Mouse (Mus musculus) midbrain, embryonic 13.5 days (tissue): ENCODE data around the gene Rasgrp4. TPM values are rescaled to one million over a fixed set of nuclear protein-coding genes. Genes with fewer than 3 reads are reported as not detected.
A peak's percentile ranks its signal among the peaks of the same experiment; 100 is the strongest.

Experiments used
- ATAC-seq: fragments of 200-750 bp; cut with Nextera tagmentation; 2 replicates; pipeline ENCODE4 v1.8.0; 2017; ENCODE audit warnings: mild to moderate bottlenecking, moderate TSS enrichment, moderate library complexity
- H3K27ac ChIP-seq: fragments of 300-500 bp; sonication (generic); 2 replicates; pipeline ENCODE4 v1.5.1; 2015; ENCODE audit warnings: inconsistent platforms, mild to moderate bottlenecking, moderate library complexity
- H3K27me3 ChIP-seq: fragments of 300-500 bp; sonication (generic); 2 replicates; pipeline ENCODE4 v1.6.1; 2015; ENCODE audit warnings: mild to moderate bottlenecking, inconsistent platforms
- H3K36me3 ChIP-seq: fragments of 300-500 bp; sonication (generic); 2 replicates; pipeline ENCODE4 v1.6.1; 2015; ENCODE audit warnings: mild to moderate bottlenecking, inconsistent platforms
- H3K4me1 ChIP-seq: fragments of 300-500 bp; sonication (generic); replicated peaks from 2 replicates; pipeline ENCODE4 v1.6.1; 2015; ENCODE audit warnings: inconsistent platforms
- H3K4me2 ChIP-seq: fragments of 300-500 bp; sonication (generic); replicated peaks from 2 replicates; pipeline ENCODE4 v1.6.1; 2015; ENCODE audit warnings: moderate library complexity, mild to moderate bottlenecking, inconsistent platforms
- H3K4me3 ChIP-seq: fragments of 300-500 bp; sonication (generic); replicated peaks from 2 replicates; pipeline ENCODE4 v1.5.1; 2015; ENCODE audit warnings: mild to moderate bottlenecking, inconsistent platforms
- H3K9ac ChIP-seq: fragments of 300-500 bp; sonication (generic); replicated peaks from 2 replicates; pipeline ENCODE4 v1.6.1; 2015; ENCODE audit warnings: mild to moderate bottlenecking, inconsistent platforms
- H3K9me3 ChIP-seq: fragments of 300-500 bp; sonication (generic); 2 replicates; pipeline ENCODE4 v1.6.1; 2016; ENCODE audit warnings: mild to moderate bottlenecking, inconsistent platforms
- WGBS: fragments of 180-500 bp; shearing (Covaris S2); methylation state at CpG from one replicate; pipeline ENCODE4 v1.1.7; 2015; 5-methylcytosine and 5-hydroxymethylcytosine counted together
- polyA plus RNA-seq: library from polyadenylated mRNA; unstranded; fragments of >200 nt; fragmentation: Nextera tagmentation; extraction: Ambion mirVana; gene quantifications from 2 replicates; pipeline ENCODE4 v1.2.1, GENCODE M21; 2015

Gene Rasgrp4
- polyA plus RNA-seq, 1 experiment from 2014 or later = 0.40 TPM

DNA sequence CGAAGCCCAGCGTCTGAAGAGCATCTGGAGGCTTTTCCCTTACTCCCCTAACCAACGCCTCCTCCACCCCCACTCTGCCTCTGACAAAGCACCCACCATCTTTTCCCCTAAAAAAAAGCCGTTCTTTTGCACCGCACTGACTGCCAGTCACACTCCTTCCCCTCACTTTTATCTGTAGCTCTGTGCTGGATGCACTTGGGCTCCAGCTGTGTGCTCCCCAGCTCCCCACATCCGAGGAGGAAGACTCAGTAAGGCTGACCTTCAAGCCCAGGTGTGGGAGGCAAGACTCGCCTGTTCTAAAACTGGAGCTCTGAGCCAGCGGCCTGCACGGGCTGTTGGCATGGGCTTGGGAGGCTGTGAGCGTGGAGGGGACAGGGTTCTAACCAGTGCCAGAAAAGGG is 16.8 kb downstream of the Rasgrp4 start:
- Histone ChIP-seq H3K27me3 (no peaks in the 10 kb centered on the region), H3K36me3 (no peaks in the 10 kb centered on the region), H3K4me1 (peaks cover 11% of the 10 kb centered on the region), H3K27ac (no peak overlapping the region), H3K9me3 (no peaks in the 10 kb centered on the region), H3K9ac (no peak overlapping the region), H3K4me3 (no peak overlapping the region), H3K4me2 (no peak overlapping the region)
- ATAC-seq = no peak
- WGBS = 71% methylated on average over 10 of the region's 10 CpGs

DNA sequence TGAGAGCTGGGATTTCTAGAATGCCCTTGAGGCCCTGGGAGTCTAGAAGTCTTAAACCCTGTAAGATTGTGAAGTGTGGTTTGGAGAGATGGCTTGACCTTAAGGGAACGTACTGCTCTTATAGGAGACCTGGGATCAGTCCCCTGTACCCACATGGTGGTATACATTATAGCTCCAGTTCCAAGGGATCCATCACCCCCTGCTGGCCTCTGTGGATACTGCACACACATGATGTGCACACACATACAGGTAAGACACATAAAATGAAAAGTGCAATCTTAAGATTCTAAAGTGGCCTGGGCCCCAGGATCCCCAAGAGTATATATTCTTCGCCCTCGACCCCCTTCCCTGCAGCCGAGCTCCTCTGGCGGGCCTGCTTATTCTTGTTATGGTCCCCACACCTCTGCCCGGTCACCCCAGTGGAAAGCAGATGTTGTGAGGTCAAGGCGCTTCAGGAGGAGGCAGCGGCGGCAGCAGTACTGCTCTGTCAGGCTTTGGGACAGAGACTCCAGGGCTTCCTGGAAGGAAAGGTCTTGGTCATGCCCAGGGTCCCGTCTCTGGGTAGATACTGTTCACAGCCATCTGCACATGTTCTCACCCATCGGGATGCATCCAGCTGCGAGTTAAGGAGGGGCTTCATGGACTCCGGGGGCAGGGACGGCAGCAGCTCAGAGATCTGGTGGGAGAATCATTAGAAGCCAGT is 19.5 kb downstream of the Rasgrp4 start:
- Histone ChIP-seq H3K9ac (no peak overlapping the region), H3K4me3 (no peak overlapping the region), H3K27ac (no peak overlapping the region), H3K4me1 (peaks cover 15% of the 10 kb centered on the region), H3K27me3 (peaks cover 14% of the 10 kb centered on the region), H3K4me2 (no peak overlapping the region), H3K36me3 (no peaks in the 10 kb centered on the region), H3K9me3 (no peaks in the 10 kb centered on the region)
- no peak for ATAC-seq
- WGBS = 96% methylated on average over 14 of the region's 14 CpGs

DNA sequence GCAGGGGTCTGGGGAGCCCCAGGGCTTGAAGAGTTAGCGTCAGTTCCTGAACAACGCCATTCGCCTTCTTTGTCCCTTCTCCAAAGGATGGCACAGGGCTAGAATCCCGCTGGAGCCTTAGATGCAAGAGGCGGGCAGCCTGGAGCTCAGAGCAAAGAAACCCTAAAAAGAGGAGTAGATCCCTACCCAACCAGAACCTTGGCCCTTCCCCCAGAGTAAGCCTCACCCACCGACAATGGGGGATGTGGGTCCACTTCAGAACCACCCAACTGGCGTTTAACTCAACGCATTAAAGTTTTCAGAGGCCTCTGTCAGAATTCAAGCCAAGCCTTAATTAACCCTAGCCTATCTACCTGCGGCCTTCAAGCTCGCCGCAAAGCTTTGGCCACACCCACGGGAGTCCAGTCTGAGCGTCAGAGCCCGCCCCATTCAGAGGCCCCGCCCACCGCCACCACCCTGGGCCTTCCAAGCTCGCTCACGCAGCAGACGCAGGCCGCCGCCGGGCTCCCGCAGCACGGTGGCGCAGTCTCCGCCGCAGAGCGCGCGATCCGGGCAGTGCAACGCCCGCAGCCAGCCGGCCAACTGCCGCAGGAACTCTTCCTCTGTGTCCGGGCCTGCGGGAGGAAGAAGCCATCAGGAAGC is 20.7 kb downstream of the Rasgrp4 start:
- Histone ChIP-seq H3K4me2 (peak overlapping the region; percentile 97), H3K36me3 (no peaks in the 10 kb centered on the region), H3K4me1 (peaks cover 15% of the 10 kb centered on the region), H3K9ac (peak overlapping the region; percentile 80), H3K27ac (peak overlapping the region; percentile 93), H3K9me3 (no peaks in the 10 kb centered on the region), H3K4me3 (peak overlapping the region; percentile 86), H3K27me3 (peaks cover 22% of the 10 kb centered on the region)
- ATAC-seq = peak; percentile 90
- WGBS = 6% methylated on average over 37 of the region's 37 CpGs

DNA sequence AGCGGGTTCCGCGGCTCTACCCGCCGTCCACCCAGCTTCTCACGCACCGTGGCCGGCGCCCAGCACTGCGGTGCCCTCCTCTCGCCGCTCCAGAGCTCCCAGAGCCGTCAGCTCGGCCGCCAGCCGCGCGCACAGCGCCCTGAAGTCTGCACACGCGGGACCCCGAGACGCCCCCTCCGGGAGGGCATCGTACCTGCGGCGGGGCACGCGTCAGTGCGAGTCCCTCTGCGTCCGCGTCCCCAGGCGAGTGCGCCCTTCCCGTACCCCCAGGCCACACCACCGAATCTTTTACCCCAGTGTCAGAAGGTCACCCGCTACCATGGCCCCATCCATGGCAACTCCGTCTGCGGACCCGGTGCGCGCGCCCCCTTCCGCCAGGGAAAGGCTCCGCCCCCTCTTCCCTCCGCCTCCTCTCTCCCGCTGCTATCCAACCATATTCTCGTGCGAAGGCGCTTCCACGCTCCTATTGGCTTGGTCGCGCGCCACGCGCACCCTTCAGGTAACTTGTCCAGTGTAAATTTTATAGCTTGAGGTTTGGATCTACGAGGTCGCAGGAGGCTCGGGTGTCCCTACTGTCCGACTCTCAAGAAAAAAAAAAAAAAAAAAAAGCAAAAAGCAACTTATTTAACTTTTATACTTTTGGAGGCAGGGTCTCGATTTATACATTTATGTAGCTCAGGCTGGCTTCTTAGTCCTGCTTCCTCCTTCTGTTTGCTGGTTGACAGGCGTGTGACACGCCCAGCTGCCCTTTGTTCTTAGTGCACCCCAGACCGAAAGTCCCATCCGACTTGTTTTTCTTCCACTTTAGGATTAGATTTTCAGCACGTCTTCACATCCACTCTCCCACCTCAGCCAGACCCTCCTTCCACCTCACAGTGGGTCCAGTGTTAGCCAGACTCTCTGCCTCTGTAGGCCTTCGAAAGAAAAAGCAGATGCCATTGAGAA is 21.5 kb downstream of the Rasgrp4 start, which contains the start of gene Fam98c:
TSS of gene Fam98c (minus strand) at position 397 of the 945 bp plus-strand sequence.
- H3K4me1 ChIP-seq = peaks cover 15% of the 10 kb centered on the region
- H3K27me3 ChIP-seq = peaks cover 22% of the 10 kb centered on the region
- peaks cover 6% of the 10 kb centered on the region for H3K36me3 ChIP-seq
- H3K4me2 ChIP-seq = peak within 1 kb of the TSS; percentile 97
- peak within 1 kb of the TSS; percentile 80 for H3K9ac ChIP-seq
- H3K27ac ChIP-seq = peak within 1 kb of the TSS; percentile 93
- whole genome bisulfite sequencing = 3% methylated on average over 66 of the region's 68 CpGs
- peak within 1 kb of the TSS; percentile 86 for H3K4me3 ChIP-seq
- peak; percentile 85 for ATAC-seq
- no peaks in the 10 kb centered on the region for H3K9me3 ChIP-seq

DNA sequence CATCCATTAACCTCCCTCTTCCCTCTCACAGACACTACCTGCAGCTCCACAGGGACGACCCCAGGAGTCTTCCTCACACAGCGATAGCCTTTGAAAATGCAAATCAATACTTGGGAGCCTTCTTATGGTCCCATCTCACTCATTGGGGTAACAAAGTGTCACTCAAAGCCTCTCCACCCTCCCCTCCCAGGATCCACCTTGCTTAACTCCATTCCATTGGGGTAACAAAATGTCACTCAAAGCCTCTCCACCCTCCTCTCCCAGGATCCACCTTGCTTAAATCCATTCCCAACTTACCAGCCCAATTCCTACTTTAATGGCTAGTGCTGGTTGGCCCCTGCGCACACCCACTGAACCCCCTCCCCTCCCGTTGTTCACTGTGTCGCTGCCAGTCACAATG is 23.6 kb downstream of the Rasgrp4 start:
- no peak overlapping the region for H3K4me2 ChIP-seq
- H3K4me3 ChIP-seq = no peak overlapping the region
- peaks cover 25% of the 10 kb centered on the region for H3K36me3 ChIP-seq
- H3K27me3 ChIP-seq = peaks cover 22% of the 10 kb centered on the region
- WGBS = 3% methylated on average over 5 of the region's 5 CpGs
- ATAC-seq = no peak
- peaks cover 15% of the 10 kb centered on the region for H3K4me1 ChIP-seq
- no peak overlapping the region for H3K9ac ChIP-seq
- H3K9me3 ChIP-seq = no peaks in the 10 kb centered on the region
- H3K27ac ChIP-seq = no peak overlapping the region

DNA sequence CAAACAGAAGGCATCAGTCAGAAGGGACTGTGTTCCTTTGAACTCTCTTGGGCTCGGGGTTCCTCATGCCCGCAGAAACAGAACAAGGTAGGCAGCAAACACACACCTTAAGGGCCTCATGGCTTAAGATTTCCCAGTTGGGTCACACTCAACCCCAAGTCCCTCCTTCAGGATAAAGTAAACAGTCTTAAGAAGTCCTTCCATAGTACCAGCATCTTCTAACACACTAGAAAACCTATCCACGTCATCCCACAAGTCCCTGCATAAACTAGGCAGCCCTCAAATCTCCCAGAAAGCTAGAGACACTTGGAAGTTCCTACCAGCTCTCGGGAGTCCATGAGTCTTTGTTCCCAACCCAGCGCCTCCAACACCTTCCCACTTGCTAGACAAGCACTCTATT is 27.6 kb downstream of the Rasgrp4 start:
- no peak overlapping the region for H3K4me3 ChIP-seq
- H3K9me3 ChIP-seq = no peaks in the 10 kb centered on the region
- peaks cover 22% of the 10 kb centered on the region for H3K27me3 ChIP-seq
- 83% methylated on average over 5 of the region's 5 CpGs for WGBS
- H3K4me1 ChIP-seq = peaks cover 2% of the 10 kb centered on the region
- ATAC-seq = no peak
- peaks cover 29% of the 10 kb centered on the region for H3K36me3 ChIP-seq
- H3K9ac ChIP-seq = no peak overlapping the region
- H3K27ac ChIP-seq = no peak overlapping the region
- H3K4me2 ChIP-seq = no peak overlapping the region

DNA sequence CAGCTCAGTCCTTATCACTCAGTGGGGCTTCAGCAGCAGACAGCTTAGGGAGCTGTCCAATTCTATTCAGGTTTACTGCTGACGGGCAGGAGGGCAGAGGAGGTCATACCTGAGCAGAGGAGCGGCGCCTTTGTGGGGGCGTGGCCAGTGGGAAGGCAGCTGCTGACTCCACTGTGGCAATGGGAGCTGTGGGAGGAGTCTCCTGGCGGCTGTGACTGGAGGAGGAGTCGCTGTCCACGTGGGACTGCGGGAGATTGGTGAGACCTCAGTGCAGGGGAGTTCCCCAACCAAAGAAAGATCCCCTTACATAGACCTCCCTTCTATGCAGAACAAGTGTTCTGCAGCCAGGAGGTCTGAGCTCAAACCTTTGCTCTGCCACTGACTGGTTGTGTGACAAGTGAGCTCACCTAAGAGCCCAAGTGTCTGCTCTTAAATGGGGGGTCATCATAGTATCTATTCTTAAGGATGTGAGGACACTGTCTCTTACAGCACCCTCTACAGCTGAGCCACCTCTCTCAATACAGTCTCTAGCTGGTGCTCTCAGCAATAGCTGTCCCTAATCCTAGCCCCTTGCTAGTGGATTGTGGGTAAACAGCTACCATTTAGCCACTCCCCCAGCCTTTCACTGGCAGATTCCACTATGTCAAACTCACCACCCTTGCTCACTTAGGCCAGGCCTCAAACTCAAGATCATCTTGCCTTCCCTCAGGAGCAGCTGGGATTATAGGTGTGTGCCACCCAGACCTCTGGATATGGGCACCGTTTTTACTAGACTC is 28.3 kb downstream of the Rasgrp4 start:
- WGBS = 17% methylated on average over 9 of the region's 9 CpGs

DNA sequence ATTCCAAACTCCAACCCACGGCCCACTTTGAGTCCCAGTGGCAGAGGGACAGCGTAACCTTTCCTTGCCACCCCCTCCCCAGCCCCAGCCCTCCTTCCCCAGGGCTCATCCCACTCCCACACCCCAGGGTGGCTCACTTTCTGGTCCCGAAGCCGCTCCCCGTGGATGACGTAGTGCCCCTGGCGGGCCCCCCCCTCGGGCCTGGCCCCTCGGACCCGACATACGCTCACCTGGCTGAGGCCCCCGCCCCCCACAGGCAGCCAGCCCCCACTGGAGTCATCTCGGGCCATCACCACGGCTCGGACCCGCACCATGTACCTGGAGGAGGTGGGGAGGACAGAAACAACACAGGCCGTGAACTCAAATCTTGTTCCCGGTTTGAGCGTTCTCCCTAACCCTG is 33.0 kb downstream of the Rasgrp4 start:
- WGBS = 10% methylated on average over 19 of the region's 19 CpGs
- Histone ChIP-seq H3K27me3 (peaks cover 21% of the 10 kb centered on the region), H3K27ac (no peak overlapping the region), H3K9ac (peak overlapping the region; percentile 70), H3K4me3 (peak overlapping the region; percentile 67), H3K36me3 (peaks cover 9% of the 10 kb centered on the region), H3K4me2 (peak overlapping the region; percentile 66), H3K9me3 (no peaks in the 10 kb centered on the region), H3K4me1 (peaks cover 44% of the 10 kb centered on the region)
- ATAC-seq = no peak

More for the DNA sequence above, 28.3 kb downstream of the Rasgrp4 start:
- Histone ChIP-seq H3K27me3 (peaks cover 23% of the 10 kb centered on the region), H3K4me1 (peaks cover 9% of the 10 kb centered on the region), H3K36me3 (peaks cover 29% of the 10 kb centered on the region), H3K4me2 (no peak overlapping the region), H3K27ac (no peak overlapping the region), H3K9me3 (no peaks in the 10 kb centered on the region), H3K4me3 (no peak overlapping the region), H3K9ac (no peak overlapping the region)
- ATAC-seq = no peak

DNA sequence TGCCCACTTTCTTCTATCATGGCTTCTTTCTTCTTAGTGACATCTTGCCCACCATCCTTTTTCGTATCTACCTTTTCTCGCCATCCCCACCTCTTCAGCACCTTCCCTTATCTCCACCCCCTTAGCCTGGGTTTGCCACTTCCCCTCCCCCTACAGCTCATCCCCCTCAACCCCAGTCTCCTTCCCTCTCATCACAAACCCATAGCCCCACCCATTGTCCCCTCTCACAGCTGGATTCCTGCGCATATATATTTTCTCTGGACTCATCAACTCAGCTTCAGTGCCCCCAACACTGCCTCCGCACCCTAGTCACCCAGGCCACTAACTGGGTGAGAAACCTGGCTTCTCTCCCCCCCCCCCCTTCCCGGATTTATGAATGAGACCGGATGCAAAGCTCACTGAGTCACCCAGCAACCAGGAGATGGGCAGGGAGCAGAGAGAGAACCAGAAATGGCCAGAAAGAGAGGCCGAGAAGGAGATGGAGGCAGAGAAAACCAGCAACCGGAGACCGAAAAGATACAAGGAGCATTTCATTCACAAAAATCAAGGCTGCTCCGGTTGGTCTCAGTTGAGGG is 33.6 kb downstream of the Rasgrp4 start:
- no peaks in the 10 kb centered on the region for H3K9me3 ChIP-seq
- peak overlapping the region; percentile 66 for H3K4me2 ChIP-seq
- 0 out of 2 replicates have a peak, but pooled peaks have one; percentile 0 for ATAC-seq
- peaks cover 27% of the 10 kb centered on the region for H3K27me3 ChIP-seq
- H3K27ac ChIP-seq = peak overlapping the region; percentile 87
- H3K4me3 ChIP-seq = peak overlapping the region; percentile 67
- 4% methylated on average over 10 of the region's 10 CpGs for WGBS
- peaks cover 11% of the 10 kb centered on the region for H3K36me3 ChIP-seq
- peak overlapping the region; percentile 70 for H3K9ac ChIP-seq
- H3K4me1 ChIP-seq = peaks cover 44% of the 10 kb centered on the region

DNA sequence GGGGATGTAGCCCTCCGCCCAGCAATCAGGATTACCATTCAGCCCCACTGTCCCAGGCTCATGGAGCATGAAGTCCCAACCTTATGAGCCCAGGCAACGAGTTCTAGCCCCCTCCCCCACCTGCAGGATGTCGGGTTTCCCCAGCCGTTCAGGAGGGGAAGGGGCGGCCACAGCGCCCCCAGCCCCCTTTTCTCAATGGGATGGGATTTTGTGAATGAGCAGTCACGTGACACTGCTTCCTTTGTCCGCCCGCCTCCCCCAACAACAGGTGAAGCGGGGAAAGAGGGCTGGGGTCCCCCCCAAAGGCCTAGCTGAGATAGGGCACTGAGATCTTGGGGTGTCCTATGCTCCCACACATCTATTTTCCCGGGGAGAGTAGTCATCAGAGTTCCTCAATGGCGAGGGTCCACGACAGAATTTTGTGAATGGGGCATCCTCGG is 34.2 kb downstream of the Rasgrp4 start:
- peak overlapping the region; percentile 87 for H3K27ac ChIP-seq
- WGBS = 1% methylated on average over 14 of the region's 14 CpGs
- H3K36me3 ChIP-seq = peaks cover 17% of the 10 kb centered on the region
- ATAC-seq = peak; percentile 25
- H3K27me3 ChIP-seq = peaks cover 33% of the 10 kb centered on the region
- H3K4me1 ChIP-seq = peaks cover 44% of the 10 kb centered on the region
- H3K9ac ChIP-seq = peak overlapping the region; percentile 70
- no peaks in the 10 kb centered on the region for H3K9me3 ChIP-seq
- H3K4me2 ChIP-seq = peak overlapping the region; percentile 66
- peak overlapping the region; percentile 67 for H3K4me3 ChIP-seq
